Mouse (Mus musculus) stomach, postnatal 0 days (tissue): ENCODE results near the gene Tedc1.

ENCODE experiments used
- CTCF ChIP-seq: IDR thresholded peaks from 2 replicates; pipeline ENCODE4 v1.5.1; 2016; ENCODE audit warnings: antibody characterized with exemption, low read depth, mild to moderate bottlenecking, moderate library complexity
- EP300 ChIP-seq: optimal IDR thresholded peaks from 2 replicates; pipeline ENCODE3; 2016; ENCODE audit warnings: antibody characterized with exemption

- TF ChIP-seq EP300 (no peak), CTCF (peak; percentile 97)
These were observed 36.5 kb upstream of the Tedc1 start for GRCm38 (mm10) chr12:113119516-113120410.
